Mouse (Mus musculus) left cerebral cortex, postnatal 10 days (tissue): ENCODE data around the gene Mei4. TPM values are rescaled to one million over a fixed set of nuclear protein-coding genes. Genes with fewer than 3 reads are reported as not detected.

Experiments
- DNase-seq, 2 experiments: peaks; one replicate each; pipeline ENCODE4 v3.0.0; 2021 to 2022; ENCODE audit warnings: low spot score in 2 of 2, mixed read lengths in 1 of 2; ENCODE audit errors: extremely low spot score in 1 of 2
- intact Hi-C: fragments of 180-260 bp; cut with DNase I; formaldehyde crosslinking; loops from one replicate; pipeline ENCODE4 v1.15.1; 2025
- total RNA-seq, 2 experiments: library from RNA; stranded (reverse); gene quantifications; 2 replicates each; pipeline ENCODE4 v1.2.3; 2021

Mei4 gene
- total RNA-seq = 1 to 10 TPM; 1.3 to 1.5 TPM

DNA sequence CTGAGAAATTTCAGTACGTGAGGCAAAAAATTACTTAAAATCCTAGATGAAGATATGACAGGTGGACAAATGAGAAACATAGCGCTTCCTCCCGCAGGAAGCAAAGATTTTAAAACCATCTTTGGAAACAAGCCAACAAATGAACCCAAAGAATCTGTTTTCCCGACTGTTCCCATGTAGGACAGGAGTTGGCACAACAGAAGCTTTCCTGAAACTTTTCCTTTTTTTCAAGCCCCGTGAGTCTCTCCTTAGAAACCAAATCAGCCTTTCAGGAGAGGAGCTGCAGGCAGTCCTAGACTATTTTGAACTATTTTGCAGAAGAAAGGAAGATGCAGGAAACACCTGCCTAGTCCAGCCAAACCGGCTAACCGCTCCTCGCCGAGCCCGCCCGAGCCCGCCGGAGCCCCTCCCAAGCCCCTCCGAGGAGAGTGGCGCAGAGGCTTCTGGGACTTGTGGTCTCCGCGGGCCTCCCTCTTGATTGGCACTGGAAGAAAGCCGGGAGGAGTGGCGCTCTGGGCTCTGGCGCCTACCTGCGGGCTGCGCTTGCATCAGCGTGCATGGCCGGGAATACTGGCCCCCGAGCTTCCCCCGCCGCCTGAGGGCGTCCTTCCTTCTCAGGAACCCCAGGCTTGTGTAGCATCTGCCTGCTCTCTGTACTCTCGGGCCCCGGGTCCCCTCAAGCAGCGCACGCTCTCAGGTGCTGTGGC, at the start of gene Mei4:
TSS of gene Mei4 (plus strand) at position 490 of the 707 bp plus-strand sequence.
- peak; percentile 79 to 83 for DNase-seq
- intact Hi-C loops = loop anchor here (10.0 kb wide), 1 partner anchor 229 kb away; the partner anchor contains the start of gene Htr1b

DNA sequence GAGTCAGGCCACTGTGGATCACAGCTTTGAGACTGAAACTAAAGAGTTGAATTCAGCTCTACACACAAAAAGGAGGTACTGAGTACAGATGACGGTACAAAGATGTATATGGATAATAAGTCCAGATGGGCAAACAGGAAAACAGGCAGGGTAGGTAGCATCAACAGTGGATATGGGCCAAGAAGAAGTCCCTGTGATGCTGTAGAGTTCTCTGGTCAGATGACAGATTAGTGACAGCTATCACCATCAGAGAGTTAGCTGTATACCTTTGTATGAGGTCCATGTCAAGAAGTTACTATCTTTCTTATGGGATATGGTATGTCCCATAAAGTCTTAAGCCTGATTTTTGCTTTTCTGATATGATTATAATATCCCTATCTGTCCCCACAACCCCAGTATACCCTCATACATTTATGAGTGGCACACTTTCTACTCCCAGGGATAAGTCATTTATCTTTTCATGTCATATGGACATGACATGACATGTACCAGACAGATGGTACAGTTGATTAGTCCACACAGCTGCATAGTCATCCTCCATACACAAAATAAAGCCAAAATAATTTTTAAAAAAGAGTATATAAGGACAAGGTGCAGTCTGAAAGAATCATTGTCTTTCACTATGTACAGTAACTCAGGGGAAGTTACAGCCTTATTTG, 43.6 kb upstream of the Mei4 start:
- DNase-seq = no peak
- intact Hi-C loops = no loop called here

DNA sequence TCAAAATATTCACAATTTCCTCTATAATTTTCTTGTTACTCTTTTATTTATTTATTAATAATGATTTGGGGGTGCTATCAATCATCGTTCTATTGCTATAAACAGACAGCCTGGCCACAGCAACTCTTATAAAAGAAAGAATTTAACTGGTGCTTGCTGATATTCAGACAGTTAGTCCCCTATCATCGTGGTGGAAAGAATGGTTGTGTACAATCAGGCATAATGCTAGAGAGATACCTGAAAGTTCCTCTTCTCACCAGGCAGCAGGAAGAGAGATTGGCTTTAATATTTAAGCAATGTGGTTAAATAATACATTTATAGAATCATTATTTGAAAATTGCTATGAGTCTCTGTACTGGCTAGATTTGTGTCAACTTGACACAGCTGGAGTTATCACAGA, 35.9 kb upstream of the Mei4 start:
- intact Hi-C loops = no loop called here
- no peak for DNase-seq

DNA sequence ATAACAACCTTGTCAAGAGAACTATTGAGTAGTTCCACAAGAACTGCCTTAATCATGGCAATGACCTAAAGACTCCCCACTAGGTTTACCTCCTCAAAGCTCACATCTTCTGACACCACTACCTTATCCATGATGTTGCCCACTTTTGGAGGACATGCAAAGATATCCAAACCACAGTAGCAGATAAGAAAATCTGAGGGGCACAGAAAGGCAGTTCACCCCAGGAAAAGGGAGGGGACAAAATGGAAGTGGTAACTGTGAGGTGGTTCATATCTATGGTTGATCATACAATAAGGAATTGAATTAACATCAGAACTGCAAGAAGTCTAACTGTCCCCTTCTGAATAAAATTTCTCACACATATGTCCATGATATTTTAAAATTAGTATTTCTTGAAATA, 29.4 kb upstream of the Mei4 start:
- DNase-seq = no peak
- intact Hi-C loops = no loop called here

DNA sequence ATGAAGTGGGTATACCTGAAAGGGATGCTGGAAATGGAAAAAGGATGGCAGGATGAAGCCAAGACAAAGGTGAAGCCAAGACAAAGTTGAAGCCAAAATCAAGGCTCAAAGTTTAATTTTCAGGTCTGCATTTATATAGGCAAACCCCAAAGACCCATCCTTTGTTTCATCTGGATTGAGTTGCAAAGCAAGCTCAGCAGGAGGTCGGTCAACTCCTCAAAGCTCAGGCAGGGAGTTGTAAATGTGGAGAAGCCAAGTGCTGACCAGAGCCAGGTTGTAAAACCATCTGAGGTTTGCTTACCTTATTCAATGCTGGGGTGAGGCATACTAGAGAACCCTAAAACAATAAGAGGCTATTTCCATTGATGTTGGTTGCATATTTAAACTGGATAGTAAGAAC, 4.6 kb upstream of the Mei4 start:
- DNase-seq = no peak
- intact Hi-C loops = no loop called here

- peak in 1 of 2 experiments; percentile 8 for DNase-seq
- intact Hi-C loops = loop anchor here (10.0 kb wide), 1 partner anchor 229 kb away; the partner anchor contains the start of gene Htr1b
Measured at GRCm38 (mm10) chr9:81863888-81864234, 391 bp downstream of the Mei4 start.

GRCm38 (mm10) chr9:81866032-81866431, 2.6 kb downstream of the Mei4 start:
- no peak for DNase-seq
- intact Hi-C loops = loop anchor here (10.0 kb wide), 1 partner anchor 231 kb away; the partner anchor contains the start of gene Htr1b

DNA sequence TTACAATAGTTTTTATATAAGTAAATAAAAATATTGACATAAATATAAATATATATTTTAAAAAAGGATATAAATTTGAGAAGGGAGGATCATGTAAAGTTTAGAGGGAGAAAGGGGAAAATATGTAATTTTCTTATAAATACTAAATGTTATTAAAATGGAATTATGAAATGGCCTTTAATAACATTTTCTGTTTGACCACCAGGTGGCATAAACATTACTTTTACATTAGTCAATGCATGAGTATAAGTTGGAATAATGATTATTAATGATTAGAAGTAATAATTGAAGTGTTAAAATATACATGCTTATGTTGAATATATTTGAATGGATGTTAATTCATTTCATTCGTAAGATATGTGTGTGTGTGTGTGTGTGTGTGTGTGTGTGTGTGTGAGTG, 58.0 kb downstream of the Mei4 start:
- intact Hi-C loops = no loop called here
- no peak for DNase-seq

- no peak for DNase-seq
- intact Hi-C loops = no loop called here
Measured at GRCm38 (mm10) chr9:81924744-81925143, 61.3 kb downstream of the Mei4 start.

GRCm38 (mm10) chr9:81940533-81940932, 77.1 kb downstream of the Mei4 start:
- intact Hi-C loops = no loop called here
- DNase-seq = no peak

- no peak for DNase-seq
- intact Hi-C loops = no loop called here
Measured at GRCm38 (mm10) chr9:81945624-81946023, 82.2 kb downstream of the Mei4 start.

DNA sequence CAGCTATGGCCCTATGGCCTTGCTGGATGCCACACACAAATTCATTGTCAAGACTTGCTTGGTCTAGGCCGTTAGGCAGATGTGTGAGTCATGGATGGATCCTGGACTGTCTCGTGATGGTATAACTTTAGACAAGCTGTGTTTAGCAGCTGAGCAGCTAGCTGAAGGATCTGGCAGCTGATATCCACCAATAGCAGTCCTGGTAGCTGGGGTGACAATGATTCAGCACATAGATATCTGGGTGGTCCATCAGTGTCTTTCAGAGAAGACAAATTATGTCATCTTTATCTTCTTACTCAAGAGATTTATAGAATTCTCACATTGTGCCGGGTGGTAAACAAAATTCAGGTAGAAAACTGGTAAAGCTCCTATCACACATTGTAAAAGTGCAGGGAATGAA, 93.4 kb downstream of the Mei4 start:
- intact Hi-C loops = no loop called here
- no peak for DNase-seq

GRCm38 (mm10) chr9:81957842-81958241, 94.4 kb downstream of the Mei4 start:
- intact Hi-C loops = no loop called here
- no peak for DNase-seq

GRCm38 (mm10) chr9:81966765-81967164, 103.3 kb downstream of the Mei4 start:
- intact Hi-C loops = no loop called here
- peak in 1 of 2 experiments; percentile 5 for DNase-seq

DNA sequence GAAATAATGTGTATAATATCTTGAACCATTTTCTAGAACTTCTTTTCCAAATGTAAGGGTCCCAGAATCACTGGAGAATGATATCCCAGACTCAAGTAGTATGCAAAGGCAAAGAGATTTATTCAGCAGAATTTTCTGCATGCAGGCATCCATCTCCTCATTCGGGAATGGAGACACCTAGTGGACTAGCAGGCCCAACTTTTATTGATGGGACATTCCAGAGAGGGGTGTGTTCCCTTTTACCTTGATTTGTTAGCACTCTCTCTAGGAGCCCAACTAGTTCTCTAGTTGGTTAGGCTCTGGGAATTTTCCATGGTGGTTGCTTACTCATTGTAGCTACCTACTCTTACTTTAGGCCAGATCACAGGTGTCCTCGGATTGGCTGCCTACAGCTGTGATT, 105.5 kb downstream of the Mei4 start:
- no peak for DNase-seq
- intact Hi-C loops = no loop called here

- intact Hi-C loops = no loop called here
- DNase-seq = no peak
Measured at GRCm38 (mm10) chr9:81982461-81982860, 119.0 kb downstream of the Mei4 start.

DNA sequence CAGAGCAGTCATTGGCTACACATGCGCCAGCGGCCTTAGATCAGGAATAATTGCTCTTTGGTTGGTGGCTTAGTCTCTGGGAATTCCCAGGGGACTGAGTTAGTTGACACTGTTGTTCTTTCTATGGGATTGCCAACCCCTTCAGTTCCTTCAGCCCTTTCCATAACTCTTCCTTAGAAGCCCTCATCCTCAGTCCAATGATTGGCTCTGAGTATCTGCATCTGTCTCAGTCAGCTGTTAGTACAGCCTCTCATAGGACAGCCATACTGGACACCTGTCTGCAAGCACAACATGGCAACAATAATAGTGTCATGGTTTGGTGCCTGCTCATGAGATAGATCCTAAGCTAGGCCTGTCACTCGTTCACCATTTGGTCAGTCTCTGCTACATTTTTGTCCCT, 149.5 kb downstream of the Mei4 start:
- intact Hi-C loops = no loop called here
- no peak for DNase-seq

DNA sequence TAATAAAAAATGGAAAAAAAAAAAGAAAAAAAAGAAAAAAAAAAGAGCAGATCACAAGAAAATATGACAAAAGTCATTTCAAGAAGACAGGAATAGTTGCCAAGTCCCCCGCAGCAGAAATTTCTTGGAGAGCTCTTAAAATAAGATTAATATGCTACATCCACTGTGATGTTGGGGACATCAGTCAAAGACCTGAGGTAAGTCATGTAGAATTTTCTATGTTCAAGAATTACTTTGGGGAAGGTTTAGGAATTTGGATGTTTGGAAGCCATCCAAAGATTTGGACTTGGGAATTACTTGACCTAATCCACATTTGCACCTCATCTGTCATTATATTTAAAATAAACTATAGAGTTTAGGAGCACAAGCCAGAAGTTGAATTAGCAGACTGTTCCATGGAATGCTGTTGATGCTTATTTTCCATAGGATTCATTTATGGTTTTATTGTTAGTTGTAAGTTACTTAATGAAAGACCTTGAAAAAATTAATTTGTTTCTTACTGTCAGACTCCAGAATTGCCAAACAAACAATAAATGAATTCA, 179.1 kb downstream of the Mei4 start:
- intact Hi-C loops = no loop called here
- no peak for DNase-seq

- peak in 1 of 2 experiments; percentile 2 for DNase-seq
- intact Hi-C loops = no loop called here
Measured at GRCm38 (mm10) chr9:82044517-82044916, 181.0 kb downstream of the Mei4 start.

DNA sequence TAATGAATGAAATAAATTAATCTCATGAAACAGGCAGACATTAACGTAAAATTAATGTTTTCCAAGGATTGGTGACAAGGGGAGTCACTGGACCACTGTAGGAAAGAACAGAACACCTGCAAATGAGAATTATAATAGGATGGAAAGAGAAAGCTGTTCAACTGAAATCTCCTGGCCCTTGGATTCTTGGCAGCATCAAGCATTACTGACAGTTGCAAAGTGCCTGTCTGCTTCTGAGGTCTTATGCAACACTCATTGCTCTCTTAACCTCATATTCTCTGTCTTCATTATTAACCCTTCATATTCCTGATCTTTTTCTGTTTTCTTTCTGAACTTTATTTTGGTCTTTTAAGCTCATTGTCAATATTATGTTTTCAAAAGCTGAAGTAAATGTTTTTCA, 210.4 kb downstream of the Mei4 start:
- intact Hi-C loops = no loop called here
- DNase-seq = no peak
